Mouse (Mus musculus): ENCODE measurements around the gene Atf7ip. TPM values are rescaled to one million over a fixed set of nuclear protein-coding genes. Genes with fewer than 3 reads are reported as not detected.
A peak's percentile ranks its signal among the peaks of the same experiment; 100 is the strongest.

Gene Atf7ip
- polyA plus RNA-seq, 1 experiment from 2014 or later: 41.2 TPM

GRCm38 (mm10) chr6:136543164-136543563 lies 37.2 kb downstream of the Atf7ip start:
- Histone ChIP-seq H3K27me3 (ENCODE audit: control insufficient read depth, insufficient read depth, low read depth, low read length) (no peaks in the 10 kb centered on the region), H3K9ac (ENCODE audit: low read length) (peak overlapping the region; percentile 34; the same call in 1 of the 2 replicates), H3K36me3 (ENCODE audit: control insufficient read depth, insufficient read depth, low read length) (peaks cover 10% of the 10 kb centered on the region), H3K9me3 (ENCODE audit: control insufficient read depth, low read length) (no peaks in the 10 kb centered on the region), H3K4me1 (replicated peaks; ENCODE audit: control insufficient read depth, insufficient read depth, low read length) (peaks cover 14% of the 10 kb centered on the region), H3K27ac (ENCODE audit: low read length) (peak overlapping the region; percentile 64), H3K4me2 (ENCODE audit: low read depth, low read length) (peak overlapping the region; percentile 37), H3K4me3 (ENCODE audit: low read length) (no peak overlapping the region)
- WGBS: 2% methylated on average over 6 of the region's 6 CpGs
- ATAC-seq (ENCODE audit: low read depth): peak; percentile 95

DNA sequence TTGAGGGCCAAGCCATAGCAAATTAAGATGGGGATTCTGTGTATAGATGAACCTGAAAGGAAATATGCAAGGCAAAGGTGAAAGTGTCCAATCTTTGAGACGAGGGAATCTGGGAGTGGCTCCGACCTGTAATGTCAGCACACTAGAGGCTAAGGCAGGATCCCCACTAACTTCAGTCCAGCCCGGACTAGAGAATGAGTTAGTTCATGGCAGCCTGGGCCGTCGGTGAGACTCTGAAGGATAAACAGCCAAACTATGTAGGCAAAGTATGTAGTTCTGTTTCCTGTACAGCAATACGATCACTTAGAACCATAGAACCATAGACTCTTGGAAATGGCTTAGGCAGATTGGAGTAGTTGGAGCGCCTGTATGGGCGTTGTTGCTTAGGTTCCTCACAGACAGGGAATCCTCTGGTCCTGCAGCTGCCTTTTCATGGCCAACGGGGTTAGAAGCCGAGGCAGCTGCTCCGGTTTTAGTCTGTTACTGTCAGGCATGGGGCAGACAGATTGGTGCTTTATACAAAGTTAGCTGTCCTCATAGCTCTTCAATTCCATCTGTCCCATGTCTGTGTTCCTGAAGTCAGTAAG lies 39.4 kb downstream of the Atf7ip start:
- Histone ChIP-seq H3K27me3 (ENCODE audit: control insufficient read depth, insufficient read depth, low read depth, low read length) (no peaks in the 10 kb centered on the region), H3K9ac (ENCODE audit: low read length) (no peak overlapping the region), H3K4me1 (replicated peaks; ENCODE audit: control insufficient read depth, insufficient read depth, low read length) (peaks cover 19% of the 10 kb centered on the region), H3K9me3 (ENCODE audit: control insufficient read depth, low read length) (no peaks in the 10 kb centered on the region), H3K36me3 (ENCODE audit: control insufficient read depth, insufficient read depth, low read length) (peaks cover 6% of the 10 kb centered on the region), H3K4me3 (ENCODE audit: low read length) (no peak overlapping the region), H3K27ac (ENCODE audit: low read length) (no peak overlapping the region), H3K4me2 (ENCODE audit: low read depth, low read length) (no peak overlapping the region)
- WGBS: 80% methylated on average over 11 of the region's 11 CpGs
- ATAC-seq (ENCODE audit: low read depth): no peak

- Histone ChIP-seq H3K9ac (ENCODE audit: low read length) (no peak overlapping the region), H3K36me3 (ENCODE audit: control insufficient read depth, insufficient read depth, low read length) (no peaks in the 10 kb centered on the region), H3K9me3 (ENCODE audit: control insufficient read depth, low read length) (no peaks in the 10 kb centered on the region), H3K27me3 (ENCODE audit: control insufficient read depth, insufficient read depth, low read depth, low read length) (no peaks in the 10 kb centered on the region), H3K4me1 (replicated peaks; ENCODE audit: control insufficient read depth, insufficient read depth, low read length) (peaks cover 19% of the 10 kb centered on the region), H3K27ac (ENCODE audit: low read length) (no peak overlapping the region), H3K4me2 (ENCODE audit: low read depth, low read length) (no peak overlapping the region), H3K4me3 (ENCODE audit: low read length) (no peak overlapping the region)
- no peak for ATAC-seq (ENCODE audit: low read depth)
- 92% methylated on average over 2 of the region's 2 CpGs for WGBS
Observed at GRCm38 (mm10) chr6:136546286-136546685, 40.3 kb downstream of the Atf7ip start.

DNA sequence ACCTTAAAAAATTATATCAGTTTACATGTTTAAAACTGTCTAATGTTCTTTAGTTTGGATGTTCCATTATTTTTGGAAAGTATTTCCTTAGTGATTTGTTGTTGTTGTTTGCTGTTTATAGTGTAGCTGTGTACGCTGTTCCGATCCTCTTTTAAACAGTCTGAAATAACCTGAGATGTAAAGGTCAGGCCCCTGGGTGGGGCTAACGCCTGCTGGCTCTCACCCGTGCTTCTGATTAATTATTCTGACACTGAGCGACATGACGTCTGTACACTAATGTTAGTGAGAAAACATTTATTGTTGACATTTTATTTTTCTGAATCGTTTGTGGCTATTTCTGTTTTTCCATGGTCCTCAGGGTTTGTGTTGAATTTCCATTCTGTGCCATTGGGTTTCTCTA lies 41.0 kb downstream of the Atf7ip start:
- no peak overlapping the region for H3K9ac ChIP-seq (ENCODE audit: low read length)
- peaks cover 19% of the 10 kb centered on the region for H3K4me1 ChIP-seq (replicated peaks; ENCODE audit: control insufficient read depth, insufficient read depth, low read length)
- no peak overlapping the region for H3K4me3 ChIP-seq (ENCODE audit: low read length)
- no peaks in the 10 kb centered on the region for H3K9me3 ChIP-seq (ENCODE audit: control insufficient read depth, low read length)
- no peak for ATAC-seq (ENCODE audit: low read depth)
- H3K4me2 ChIP-seq (ENCODE audit: low read depth, low read length): no peak overlapping the region
- no peak overlapping the region for H3K27ac ChIP-seq (ENCODE audit: low read length)
- H3K36me3 ChIP-seq (ENCODE audit: control insufficient read depth, insufficient read depth, low read length): no peaks in the 10 kb centered on the region
- WGBS: 56% methylated on average over 7 of the region's 7 CpGs
- H3K27me3 ChIP-seq (ENCODE audit: control insufficient read depth, insufficient read depth, low read depth, low read length): no peaks in the 10 kb centered on the region

GRCm38 (mm10) chr6:136548041-136548770 lies 42.2 kb downstream of the Atf7ip start:
- no peak overlapping the region; the same call in 1 of the 2 replicates for H3K9ac ChIP-seq (ENCODE audit: low read length)
- no peaks in the 10 kb centered on the region for H3K9me3 ChIP-seq (ENCODE audit: control insufficient read depth, low read length)
- H3K36me3 ChIP-seq (ENCODE audit: control insufficient read depth, insufficient read depth, low read length): no peaks in the 10 kb centered on the region
- H3K27ac ChIP-seq (ENCODE audit: low read length): peak overlapping the region; percentile 74
- WGBS: 50% methylated on average over 6 of the region's 6 CpGs
- H3K4me2 ChIP-seq (ENCODE audit: low read depth, low read length): no peak overlapping the region
- ATAC-seq (ENCODE audit: low read depth): peak; percentile 77; the same call in 1 of the 2 replicates
- H3K4me1 ChIP-seq (replicated peaks; ENCODE audit: control insufficient read depth, insufficient read depth, low read length): peaks cover 17% of the 10 kb centered on the region
- H3K27me3 ChIP-seq (ENCODE audit: control insufficient read depth, insufficient read depth, low read depth, low read length): no peaks in the 10 kb centered on the region
- no peak overlapping the region for H3K4me3 ChIP-seq (ENCODE audit: low read length)

DNA sequence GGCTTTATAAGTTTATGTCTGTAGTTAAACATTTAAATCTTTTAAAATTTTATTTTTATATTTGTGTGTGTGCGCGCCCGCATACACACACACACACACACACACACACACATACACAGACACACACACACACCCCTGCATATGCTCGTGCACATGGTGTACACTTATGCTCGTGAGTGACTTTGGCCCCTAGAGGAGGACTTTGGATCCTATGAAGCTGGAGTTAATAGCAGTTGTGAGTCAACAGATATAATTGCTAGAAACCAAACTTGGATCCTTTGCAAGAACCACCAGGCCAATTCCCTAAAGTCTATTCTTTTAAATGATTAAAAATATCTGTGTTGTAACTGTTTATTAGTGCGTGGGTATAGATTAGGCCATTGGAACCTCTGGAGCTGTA lies 42.8 kb downstream of the Atf7ip start:
- Histone ChIP-seq H3K4me1 (replicated peaks; ENCODE audit: control insufficient read depth, insufficient read depth, low read length) (peaks cover 15% of the 10 kb centered on the region), H3K4me3 (ENCODE audit: low read length) (no peak overlapping the region), H3K9ac (ENCODE audit: low read length) (no peak overlapping the region), H3K9me3 (ENCODE audit: control insufficient read depth, low read length) (no peaks in the 10 kb centered on the region), H3K27ac (ENCODE audit: low read length) (peak overlapping the region; percentile 55), H3K36me3 (ENCODE audit: control insufficient read depth, insufficient read depth, low read length) (no peaks in the 10 kb centered on the region), H3K27me3 (ENCODE audit: control insufficient read depth, insufficient read depth, low read depth, low read length) (no peaks in the 10 kb centered on the region), H3K4me2 (ENCODE audit: low read depth, low read length) (no peak overlapping the region)
- no peak for ATAC-seq (ENCODE audit: low read depth)
- WGBS: 73% methylated on average over 6 of the region's 6 CpGs

GRCm38 (mm10) chr6:136549606-136550005 lies 43.6 kb downstream of the Atf7ip start:
- Histone ChIP-seq H3K9ac (ENCODE audit: low read length) (no peak overlapping the region), H3K4me3 (ENCODE audit: low read length) (no peak overlapping the region), H3K4me2 (ENCODE audit: low read depth, low read length) (no peak overlapping the region), H3K27me3 (ENCODE audit: control insufficient read depth, insufficient read depth, low read depth, low read length) (no peaks in the 10 kb centered on the region), H3K27ac (ENCODE audit: low read length) (no peak overlapping the region), H3K4me1 (replicated peaks; ENCODE audit: control insufficient read depth, insufficient read depth, low read length) (peaks cover 15% of the 10 kb centered on the region), H3K36me3 (ENCODE audit: control insufficient read depth, insufficient read depth, low read length) (no peaks in the 10 kb centered on the region), H3K9me3 (ENCODE audit: control insufficient read depth, low read length) (no peaks in the 10 kb centered on the region)
- 55% methylated on average over 3 of the region's 3 CpGs for WGBS
- no peak for ATAC-seq (ENCODE audit: low read depth)

- H3K4me1 ChIP-seq (replicated peaks; ENCODE audit: control insufficient read depth, insufficient read depth, low read length): peaks cover 21% of the 10 kb centered on the region
- H3K36me3 ChIP-seq (ENCODE audit: control insufficient read depth, insufficient read depth, low read length): no peaks in the 10 kb centered on the region
- peak overlapping the region; percentile 67 for H3K27ac ChIP-seq (ENCODE audit: low read length)
- peak overlapping the region; percentile 3; the same call in 1 of the 2 replicates for H3K4me3 ChIP-seq (ENCODE audit: low read length)
- WGBS: 50% methylated on average over 7 of the region's 7 CpGs
- H3K4me2 ChIP-seq (ENCODE audit: low read depth, low read length): peak overlapping the region; percentile 11; the same call in 1 of the 2 replicates
- ATAC-seq (ENCODE audit: low read depth): peak; percentile 51
- H3K9me3 ChIP-seq (ENCODE audit: control insufficient read depth, low read length): no peaks in the 10 kb centered on the region
- H3K9ac ChIP-seq (ENCODE audit: low read length): no peak overlapping the region
- no peaks in the 10 kb centered on the region for H3K27me3 ChIP-seq (ENCODE audit: control insufficient read depth, insufficient read depth, low read depth, low read length)
Observed at GRCm38 (mm10) chr6:136550596-136551304, 44.8 kb downstream of the Atf7ip start.

GRCm38 (mm10) chr6:136551550-136552109 lies 45.7 kb downstream of the Atf7ip start:
- no peak overlapping the region for H3K9ac ChIP-seq (ENCODE audit: low read length)

More at GRCm38 (mm10) chr6:136551550-136552109, 45.7 kb downstream of the Atf7ip start:
- WGBS: 85% methylated on average over 7 of the region's 7 CpGs
- peaks cover 21% of the 10 kb centered on the region for H3K4me1 ChIP-seq (replicated peaks; ENCODE audit: control insufficient read depth, insufficient read depth, low read length)
- no peak overlapping the region for H3K4me2 ChIP-seq (ENCODE audit: low read depth, low read length)
- H3K27ac ChIP-seq (ENCODE audit: low read length): no peak overlapping the region
- no peak for ATAC-seq (ENCODE audit: low read depth)
- H3K36me3 ChIP-seq (ENCODE audit: control insufficient read depth, insufficient read depth, low read length): peaks cover 2% of the 10 kb centered on the region; the same call in 1 of the 2 replicates
- no peak overlapping the region for H3K4me3 ChIP-seq (ENCODE audit: low read length)
- H3K27me3 ChIP-seq (ENCODE audit: control insufficient read depth, insufficient read depth, low read depth, low read length): no peaks in the 10 kb centered on the region
- no peaks in the 10 kb centered on the region for H3K9me3 ChIP-seq (ENCODE audit: control insufficient read depth, low read length)

Measured in lung, embryonic 16.5 days (tissue).